Mouse (Mus musculus) T-helper 1 cell (primary cell): ENCODE measurements around the gene Fndc7.

Experiments
- in situ Hi-C: fragments of 300-600 bp; cut with MboI, MseI; formaldehyde crosslinking; loops from one replicate; pipeline ENCODE4 v1.15.1; 2025; ENCODE audit warnings: high pct_unique_total_duplicates

Gene Fndc7

DNA sequence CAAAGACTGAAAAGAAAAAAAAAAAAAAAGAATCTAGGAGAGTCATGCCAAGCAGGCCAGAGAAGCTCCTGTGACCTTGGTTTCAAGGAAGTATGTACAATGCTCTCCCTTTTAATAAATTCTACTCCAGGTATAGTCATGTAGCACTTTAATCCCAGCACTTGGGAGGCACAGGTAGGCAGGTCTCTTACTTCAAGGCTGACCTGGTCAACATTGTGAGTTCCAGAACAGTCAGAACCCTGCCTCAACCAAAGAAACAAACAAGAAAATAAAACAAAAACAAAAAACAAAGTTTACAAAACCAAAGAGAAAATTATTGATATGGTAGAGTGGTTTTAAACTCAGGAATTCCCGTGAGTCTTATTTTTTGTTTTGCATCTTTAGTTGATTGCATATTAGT, at the start of gene Fndc7:
Gene Fndc7, minus strand, starts transcription at position 101 of the 400 bp plus-strand sequence.
- in situ Hi-C loops, result loop anchor here (5.0 kb wide), 1 partner anchor 38 kb away; no protein-coding TSS in a partner anchor

DNA sequence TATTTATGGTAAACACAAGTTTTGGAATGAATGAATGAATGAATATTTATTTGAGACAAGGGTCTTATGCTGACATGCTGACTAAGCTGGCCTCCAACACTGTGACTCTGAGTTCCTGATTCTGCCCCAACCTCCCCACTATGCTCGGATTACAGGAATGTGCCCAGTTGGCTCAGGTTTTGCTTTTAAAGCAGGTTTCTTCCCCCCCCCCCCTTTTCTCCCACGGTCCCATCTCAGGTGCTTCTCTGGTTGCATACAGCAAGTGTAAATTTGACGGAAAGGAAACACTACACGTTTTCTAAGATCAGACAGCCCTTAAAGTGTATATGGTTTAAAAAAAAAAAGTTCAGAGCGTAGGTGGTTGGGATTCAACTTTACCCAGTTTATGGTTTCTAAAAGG, 49.8 kb upstream of the Fndc7 start, which contains the start of gene Henmt1:
Gene Henmt1, plus strand, starts transcription at position 301 of the 400 bp plus-strand sequence.
- in situ Hi-C loops, result loop anchor here (10.0 kb wide), 1 partner anchor 915 kb away; no protein-coding TSS in a partner anchor

DNA sequence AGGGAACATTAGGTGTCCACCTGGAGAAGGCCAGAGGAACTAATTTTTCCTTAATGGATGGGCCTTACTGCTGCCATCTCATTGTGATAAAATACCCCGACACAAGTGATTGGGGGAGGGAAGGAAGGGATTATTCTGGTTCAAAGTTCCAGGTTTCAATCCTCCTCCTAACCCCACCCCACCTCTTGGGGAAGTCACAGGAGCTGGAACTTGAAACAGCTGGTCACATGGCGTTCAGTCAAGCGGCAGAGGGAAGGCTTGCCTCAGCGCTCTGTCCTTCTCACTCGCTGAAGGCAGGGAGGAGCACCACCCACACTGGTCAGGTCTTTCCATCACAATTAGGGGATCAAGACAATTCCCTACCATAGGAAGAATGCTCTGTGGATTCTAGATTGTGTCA, 48.9 kb upstream of the Fndc7 start:
- in situ Hi-C loops, result loop anchor here (10.0 kb wide), 1 partner anchor 914 kb away; no protein-coding TSS in a partner anchor

DNA sequence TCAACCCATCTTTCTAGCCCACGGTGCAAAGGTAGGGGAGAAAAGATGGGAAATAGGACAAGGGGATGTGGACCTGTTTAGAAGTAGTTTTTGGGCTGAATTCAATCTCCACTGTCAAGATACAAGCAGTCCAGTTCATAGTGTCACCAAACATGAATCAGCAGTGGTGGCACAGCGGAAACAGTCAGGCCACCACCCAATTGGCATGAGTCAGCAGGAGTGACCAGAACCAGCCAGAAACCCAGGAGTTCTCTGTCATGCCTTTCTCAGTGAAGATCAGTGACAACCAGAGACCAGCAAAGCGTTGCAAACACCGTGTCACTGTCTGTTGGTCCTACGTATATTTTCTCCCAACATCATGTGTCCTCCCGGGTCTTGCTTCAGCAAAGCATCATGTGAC, 43.7 kb upstream of the Fndc7 start:
- in situ Hi-C loops, result loop anchor here (10.0 kb wide), 1 partner anchor 909 kb away; no protein-coding TSS in a partner anchor

DNA sequence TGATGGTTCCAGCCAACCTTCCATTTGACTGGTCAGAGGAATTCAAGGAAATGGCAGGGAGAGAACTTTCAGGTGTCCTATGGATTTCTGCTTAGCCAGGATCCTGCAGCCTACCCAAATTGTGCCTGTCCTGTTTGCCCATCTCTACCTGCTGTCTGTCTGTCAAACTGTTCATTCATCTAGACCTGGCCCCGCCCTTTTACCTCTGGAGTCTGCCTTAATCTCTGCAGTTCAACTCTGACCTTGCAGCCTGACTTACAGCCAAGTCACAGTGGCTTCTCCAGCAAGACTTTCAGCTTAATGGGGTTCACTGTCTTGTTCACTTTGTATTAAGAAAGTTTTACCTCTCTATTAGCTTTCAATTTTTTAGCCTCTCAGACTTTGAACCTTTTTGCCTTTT, 36.5 kb upstream of the Fndc7 start:
- in situ Hi-C loops, result no loop called here

DNA sequence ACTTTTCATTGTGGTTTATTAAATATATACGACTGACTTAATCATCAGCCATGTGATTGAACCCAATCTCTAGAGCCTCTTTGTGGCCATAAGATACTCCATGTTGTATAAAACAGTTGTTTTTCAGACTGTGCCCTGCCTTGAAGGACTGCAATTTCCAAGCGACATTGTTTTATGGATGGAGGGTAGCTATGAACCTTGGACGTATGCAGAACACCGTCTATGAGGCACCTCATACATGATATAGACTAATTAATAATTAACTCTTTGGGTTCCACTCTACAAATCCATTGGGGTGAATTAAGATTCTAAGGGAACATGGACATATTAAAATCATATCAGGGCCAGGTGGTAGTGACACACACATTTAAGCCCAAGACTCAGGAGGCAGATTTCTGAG, 35.9 kb upstream of the Fndc7 start:
- in situ Hi-C loops, result no loop called here

DNA sequence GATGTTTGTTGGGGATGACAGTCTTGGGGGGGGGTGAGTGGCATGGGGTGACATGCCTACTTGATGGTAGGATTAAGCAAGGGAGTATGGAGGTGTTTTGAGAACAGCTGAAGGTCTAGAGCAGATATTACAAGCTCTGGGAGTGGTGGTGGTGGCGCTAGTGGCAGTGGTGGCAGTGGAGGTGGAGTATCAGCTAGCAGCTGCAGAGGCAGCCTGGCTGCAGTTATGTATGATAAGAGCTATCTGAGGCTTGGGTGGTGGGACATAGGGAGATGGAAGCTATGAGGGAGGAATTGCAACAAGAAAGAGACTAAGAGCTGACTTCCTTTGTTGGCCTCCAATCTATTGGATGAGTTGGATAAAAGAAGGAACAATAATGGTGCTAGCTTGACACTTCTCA, 32.0 kb upstream of the Fndc7 start:
- in situ Hi-C loops, result no loop called here

DNA sequence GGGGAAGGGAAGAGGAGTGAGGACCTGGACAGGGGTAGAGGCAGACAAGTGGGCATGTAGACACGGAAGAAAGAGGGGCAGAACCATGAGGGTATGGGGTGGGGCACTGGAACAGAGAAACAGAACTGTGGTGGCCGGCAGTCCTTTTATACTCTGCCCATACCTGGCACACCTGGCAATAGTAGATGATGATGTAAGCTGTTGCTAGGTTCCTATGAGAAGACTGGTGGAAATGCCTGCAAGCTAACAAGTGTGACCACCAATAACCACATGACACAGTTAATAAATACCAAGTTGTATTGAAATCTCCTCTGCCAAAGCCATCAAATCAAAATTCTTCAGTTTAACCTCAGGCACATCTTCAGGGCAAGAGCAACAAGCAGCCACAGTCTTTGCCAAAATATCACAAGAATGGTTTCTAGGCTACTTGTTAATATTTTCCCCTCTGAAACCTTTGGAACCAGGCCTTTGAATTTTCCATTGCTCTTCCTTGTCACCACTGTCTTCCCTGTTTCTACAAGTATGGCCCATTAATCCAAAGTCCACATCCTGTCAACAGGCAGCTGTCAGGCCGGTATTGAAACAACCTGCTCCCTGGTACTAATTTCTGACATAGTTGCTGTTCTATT, 30.7 kb upstream of the Fndc7 start:
- in situ Hi-C loops, result no loop called here

DNA sequence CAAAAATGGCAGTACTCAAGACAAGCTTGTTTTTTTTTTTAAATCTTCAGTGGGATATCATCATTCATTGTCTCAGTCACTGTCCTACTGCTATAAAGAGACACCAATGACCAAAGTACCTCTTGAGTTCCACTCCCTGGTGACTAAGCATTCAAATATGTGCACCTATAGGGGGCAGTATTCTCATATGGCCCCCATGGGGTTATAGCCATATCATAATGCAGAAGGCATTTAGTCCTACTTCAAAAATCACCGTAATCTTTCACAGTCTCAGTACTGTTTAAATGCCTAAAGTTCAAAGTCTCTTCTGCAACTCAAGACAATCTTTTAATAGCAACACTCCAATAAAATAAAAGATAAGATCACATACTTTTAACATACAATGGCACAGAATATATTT, 29.0 kb upstream of the Fndc7 start:
- in situ Hi-C loops, result no loop called here

DNA sequence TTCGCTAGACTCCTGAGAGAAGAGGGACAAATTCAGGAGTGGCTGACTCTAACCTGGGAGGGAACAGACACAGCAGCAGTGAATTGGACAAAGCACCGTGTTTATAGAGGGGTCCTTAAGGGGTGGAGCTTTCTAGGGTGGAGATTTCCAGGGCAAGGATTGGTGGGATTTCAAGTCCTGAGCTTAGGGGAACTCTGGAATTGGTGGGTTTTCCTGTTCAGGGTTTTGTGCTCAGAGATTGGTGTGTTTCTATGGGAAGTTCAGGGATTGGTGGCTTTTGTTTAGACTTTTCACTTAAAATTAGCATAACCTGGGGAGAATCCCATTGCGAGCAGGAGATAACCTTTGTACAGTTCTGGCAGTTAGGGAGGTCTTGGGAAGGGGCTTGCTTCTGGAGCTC, 28.2 kb upstream of the Fndc7 start:
- in situ Hi-C loops, result no loop called here

DNA sequence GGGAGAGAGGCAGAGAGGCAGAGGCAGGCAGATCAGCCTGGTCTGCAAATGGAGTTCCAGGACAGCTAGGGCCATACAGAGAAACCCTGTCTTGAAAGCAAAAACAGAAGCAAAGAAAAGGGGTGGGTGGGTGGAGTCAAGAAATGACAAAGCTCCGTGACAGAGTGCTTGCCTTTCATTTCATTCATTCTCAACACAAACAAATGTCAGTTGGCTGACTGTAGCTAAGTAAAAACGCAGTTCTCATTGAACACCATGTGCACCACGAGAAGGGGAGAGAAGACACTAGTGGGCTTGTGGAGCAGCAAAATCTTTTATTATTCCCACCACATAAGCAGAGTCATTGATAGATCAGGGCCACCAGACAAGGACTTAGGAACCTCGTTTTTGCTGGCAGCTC, 27.0 kb upstream of the Fndc7 start:
- in situ Hi-C loops, result no loop called here

DNA sequence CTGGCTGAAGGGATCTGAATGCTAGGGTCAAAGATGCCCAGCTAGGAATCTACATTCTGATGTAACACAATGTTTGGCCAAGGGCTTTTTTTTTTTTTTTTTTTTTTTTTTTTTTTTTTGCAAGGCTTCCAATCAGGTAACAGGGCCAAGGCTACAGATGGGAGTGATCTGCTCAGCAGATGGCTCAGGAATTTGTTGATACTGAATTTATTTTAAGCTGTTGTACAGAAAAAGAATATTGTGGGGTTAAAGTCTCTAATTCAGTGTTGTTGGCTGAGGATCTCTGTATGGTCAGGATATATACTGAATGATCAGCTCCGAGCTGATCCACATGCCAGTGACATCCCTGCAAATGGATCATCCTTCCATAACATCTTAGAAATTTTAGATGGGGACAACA, 26.2 kb upstream of the Fndc7 start:
- in situ Hi-C loops, result no loop called here

DNA sequence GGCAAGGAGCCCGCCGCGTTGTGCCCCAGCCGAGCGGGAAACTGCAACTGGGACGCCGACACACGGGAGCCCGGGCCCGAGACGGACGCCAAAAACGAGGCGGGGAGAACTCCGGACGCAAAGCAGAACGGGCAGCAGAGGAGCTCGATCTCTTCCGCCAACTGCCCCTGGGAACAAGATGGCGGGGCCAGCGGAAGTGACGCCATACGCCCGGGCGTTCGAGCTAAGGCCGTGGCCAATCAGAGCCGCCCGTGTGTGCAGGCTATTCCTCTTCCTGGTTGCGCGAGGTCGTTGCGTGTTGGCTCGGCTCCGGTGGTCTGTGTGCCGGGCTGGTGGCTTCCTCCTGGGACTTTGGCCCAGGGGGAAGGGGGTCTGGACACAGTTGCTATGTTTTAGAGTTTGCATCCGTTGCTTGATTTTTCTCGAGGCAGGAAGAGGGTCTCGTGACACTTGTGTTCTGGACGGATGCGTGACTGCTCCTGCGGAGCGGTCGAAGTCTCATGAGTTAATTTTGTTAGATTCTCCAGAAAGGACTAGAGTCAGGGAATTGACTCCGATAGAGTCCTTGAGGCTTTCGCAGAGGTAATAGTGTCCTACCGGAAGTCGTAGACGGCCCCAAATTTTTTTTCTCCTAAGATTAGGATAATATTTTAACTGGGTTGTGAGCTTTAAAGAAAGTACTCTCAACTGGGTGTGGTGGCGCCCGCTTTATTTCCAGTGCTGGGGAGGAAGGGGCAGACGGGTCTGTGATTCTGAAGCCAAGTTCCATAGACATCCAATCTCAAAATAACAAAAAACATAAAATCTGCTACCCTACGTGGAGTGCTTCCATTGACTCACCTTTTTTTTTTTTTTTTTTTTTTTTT, 22.0 kb upstream of the Fndc7 start, which contains the start of gene Prpf38b:
Gene Prpf38b, minus strand, starts transcription at position 180 of the 866 bp plus-strand sequence.
- in situ Hi-C loops, result no loop called here

DNA sequence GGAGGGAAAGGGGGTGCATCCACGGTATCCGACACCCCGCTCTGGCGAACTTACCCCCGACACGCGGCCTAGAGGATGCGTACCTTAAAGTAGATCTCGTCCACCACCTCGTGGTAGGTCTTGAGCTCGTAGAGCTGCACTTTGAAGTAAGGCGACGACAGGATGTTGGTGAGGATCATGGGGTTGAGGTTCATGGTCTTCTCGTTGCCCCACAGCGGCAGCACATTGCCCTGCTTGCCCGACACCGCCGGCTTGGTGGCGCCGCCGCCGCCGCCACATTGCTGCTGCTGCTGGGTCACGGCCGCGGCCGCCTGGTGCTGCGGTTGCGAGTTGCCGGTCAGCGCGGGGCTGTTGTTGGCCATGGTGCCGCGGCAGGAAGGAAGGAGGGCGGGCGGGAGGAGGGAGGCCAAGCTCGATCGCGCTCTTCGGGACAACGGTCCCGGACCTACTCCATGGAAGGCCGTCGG, 21.3 kb upstream of the Fndc7 start:
- in situ Hi-C loops, result no loop called here

DNA sequence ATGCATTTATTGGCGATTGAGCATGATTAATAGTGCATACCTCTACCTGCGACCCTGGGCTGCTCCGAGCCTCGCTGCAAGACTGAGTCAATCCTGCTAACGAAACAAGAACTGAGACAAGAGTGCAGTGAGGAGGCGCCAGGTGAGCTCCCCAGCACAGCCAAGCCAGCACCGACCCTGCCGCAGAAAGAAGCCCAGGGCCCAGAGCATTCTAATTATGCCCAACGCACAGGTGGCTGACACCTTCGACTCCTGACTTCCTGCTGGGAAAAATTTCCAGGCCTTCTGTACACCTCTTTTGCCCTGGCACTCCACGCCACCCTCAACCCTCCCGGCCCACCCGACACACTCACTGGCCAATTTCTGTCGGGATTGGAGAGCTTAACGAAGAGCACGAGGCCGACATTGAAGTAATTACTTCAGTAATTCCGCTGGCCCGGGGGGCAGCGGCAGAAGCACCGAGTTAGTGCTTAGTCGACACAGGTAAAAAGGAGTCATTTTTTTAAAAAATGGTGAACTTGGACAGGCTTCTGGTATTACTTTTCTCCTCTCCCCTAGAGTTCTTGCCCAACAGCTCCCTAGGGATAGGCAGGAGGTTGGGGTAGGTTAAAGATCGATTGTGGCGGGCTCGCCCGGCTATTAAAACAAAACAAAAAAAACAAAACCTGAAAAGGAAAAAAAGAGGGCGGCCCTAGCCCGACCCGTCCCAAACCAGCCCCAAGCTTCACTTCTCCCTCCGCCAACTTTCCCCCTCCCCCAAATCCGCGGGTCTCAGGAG, 20.7 kb upstream of the Fndc7 start:
- in situ Hi-C loops, result no loop called here

DNA sequence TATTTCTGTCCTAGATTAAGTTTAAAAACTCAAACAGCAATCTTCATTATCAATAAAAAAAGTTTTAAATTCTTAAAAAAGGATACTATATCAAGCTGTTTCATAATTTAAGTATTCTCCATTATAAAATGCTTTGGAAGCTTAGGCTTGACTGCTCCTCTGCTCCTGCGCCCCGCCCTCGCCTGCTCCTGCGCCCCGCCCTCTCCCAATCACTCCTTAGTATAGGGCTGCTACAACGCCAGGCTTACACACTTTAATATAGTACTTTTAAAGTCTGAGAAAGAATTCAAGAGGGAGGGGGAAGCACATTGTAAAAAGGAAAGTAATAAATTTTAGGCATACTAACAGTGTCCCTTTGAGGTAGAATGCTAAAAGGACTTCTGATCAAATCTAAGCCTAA, 13.1 kb upstream of the Fndc7 start:
- in situ Hi-C loops, result no loop called here

DNA sequence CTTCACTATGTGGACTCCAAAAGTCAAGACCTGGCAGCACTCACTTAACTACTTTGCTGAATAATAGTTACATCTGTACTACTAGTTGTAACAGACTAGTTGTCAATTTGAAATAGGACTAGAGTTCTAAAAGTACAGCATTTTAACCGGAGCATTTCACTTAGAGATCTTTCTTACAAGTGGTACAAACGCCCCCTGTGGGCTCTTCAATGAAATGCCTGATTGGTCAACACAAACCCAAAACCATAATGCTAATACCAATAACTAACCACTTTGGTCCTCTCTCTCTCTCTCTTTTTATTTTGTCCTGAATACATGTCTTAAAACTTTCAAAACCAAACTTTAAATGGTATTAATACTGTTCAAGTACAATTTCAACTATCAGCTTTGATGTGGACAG, 12.2 kb upstream of the Fndc7 start:
- in situ Hi-C loops, result no loop called here

DNA sequence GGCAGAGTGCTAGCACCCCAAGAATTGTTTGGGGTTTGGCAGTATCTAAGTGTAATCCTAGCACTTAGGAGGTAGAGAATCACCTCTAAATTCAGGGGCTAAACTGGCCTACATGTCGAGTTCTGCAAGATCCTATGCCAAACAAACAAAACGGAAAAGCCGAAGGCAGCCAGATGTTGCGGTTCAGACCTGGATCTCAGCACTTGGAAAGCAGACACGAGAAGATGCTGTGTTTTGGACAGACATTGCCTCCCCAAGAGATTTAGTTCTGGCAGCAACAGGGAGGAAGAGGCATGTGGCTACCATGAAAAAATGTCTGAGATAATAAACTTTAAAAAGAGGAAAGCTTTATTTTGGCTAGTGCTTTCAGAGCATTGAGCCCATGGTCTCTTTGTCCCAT, 10.9 kb upstream of the Fndc7 start:
- in situ Hi-C loops, result no loop called here

DNA sequence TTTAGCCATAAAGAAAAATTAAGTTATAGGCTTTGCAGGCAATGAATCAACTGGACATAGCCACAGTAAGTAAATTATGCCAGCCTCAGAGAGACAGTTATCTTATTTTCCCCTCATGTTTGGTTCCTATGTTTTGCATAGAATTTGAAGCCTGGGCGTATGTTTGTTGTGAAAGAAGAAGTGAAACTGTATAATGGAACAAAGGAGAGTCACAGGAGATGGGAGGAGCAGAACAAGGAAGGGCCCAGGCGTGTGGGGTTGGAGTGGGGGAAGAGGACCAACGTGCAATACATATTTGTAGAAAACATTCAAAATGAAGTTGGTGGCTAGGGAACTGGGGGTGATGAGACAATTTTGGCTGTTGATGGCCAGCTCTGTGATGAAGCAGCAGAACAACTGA, 10.3 kb upstream of the Fndc7 start:
- in situ Hi-C loops, result no loop called here

DNA sequence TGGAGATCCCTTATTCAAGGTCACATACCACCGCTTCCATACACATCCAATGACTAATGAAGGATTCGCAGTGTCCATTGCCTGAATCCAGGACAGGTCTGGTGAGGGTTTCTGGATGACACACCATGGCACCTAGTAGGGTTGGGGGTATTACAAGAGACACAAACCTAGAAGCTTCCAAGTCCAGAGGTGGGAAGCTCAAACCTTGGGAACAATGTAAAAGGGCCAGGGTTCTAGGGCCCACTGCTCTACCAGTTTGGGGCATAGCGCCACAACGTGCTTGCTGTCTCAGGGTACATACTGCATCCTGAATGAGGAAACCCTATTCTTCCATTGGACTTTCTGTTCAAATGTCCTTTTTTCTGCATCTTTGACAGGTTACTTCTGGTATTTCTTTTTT, 8.8 kb upstream of the Fndc7 start:
- in situ Hi-C loops, result no loop called here

DNA sequence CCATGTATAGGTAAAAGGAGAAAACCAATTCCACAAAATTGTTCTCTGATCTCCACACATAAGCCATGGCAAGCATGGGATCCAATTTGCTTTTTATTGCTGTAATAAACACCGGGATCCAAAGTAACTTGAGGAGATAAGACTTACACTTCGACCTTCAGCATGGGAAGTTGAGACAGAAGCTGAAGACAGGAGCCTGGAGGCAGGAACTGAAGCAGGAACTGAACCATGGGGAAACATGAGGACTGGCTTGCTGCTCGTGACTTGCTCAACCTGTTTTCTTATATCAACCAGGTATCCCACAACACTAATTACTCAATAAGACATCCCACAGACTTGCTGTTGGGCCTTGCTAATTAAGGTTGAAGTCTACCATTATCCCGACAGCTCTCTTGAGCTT, 3.1 kb upstream of the Fndc7 start:
- in situ Hi-C loops, result no loop called here

DNA sequence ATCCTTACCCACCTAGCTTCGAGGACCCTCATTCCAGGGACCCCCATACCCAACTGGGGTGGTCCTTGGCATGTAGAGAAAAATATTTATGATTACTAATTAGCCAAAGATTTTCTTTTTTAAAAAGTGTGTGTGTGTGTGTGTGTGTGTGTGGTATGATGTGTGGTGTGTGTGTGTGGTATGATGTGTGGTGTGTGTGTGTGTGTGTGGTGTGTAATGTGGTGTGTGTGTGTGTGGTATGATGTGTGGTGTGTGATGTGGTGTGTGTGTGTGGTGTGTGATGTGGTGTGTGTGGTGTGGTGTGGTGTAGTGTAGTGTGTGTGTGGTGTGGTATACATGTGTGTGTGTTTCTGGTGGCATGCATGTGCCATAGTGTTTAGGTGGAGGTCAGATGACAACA, 2.3 kb upstream of the Fndc7 start:
- in situ Hi-C loops, result no loop called here
